Mouse (Mus musculus) c-Kit-positive CD71-positive TER-119-positive erythroid progenitor cells, embryonic 14.5 days (primary cell): ENCODE data around the gene Gpc6.

Source experiments
- DNase-seq: peaks from one replicate; pipeline ENCODE4 v3.0.0-alpha.2; 2013; ENCODE audit warnings: low spot score

Gpc6 gene

DNA sequence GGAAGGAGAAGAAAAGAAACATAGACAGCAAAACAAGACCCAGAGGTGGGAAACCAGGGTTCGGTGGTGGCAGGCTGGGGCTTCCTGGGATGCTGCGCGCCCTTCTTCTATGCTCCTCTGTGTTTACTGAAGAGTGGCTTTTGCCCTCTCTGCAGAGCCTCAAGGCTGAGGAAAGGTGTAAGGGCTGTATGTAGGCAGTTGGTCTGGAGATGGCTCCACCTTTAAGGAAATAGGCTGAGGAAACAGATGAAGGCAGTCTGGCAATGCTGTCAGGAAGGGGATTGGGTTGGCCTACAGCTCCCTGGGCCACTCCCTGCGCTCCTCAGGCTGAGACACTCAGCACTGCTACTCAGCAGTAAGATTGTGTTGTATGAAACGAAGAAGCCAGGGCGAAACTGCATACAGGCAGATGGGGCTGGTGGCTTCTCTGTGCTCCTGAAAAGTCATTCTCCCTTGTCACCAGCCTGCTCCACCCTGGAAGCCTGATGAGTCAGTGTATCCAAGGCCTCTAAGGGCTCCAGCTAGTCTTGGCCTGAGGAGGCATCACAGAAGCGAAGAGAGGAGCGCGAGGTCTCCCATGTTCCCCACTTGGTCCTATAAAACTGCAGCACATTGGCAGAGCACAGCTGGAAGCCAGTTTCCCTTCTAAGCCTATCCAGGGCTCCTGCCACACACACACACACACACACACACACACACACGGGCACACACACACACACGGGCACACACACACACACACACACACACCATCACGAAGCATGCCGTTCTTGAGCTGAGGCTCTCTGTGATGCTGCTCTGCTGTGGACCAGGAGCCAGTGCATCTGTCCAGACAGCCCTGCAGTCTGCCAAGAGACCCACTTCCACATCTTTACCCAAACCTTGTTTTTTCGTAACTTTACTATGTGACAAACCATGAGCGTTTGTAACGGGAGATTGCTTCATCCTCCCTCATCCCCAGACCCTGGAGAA is 1006.0 kb downstream of the Gpc6 start:
- DNase-seq = no peak

- DNase-seq = no peak
Measured at GRCm38 (mm10) chr14:117932163-117932851, 1007.2 kb downstream of the Gpc6 start.

GRCm38 (mm10) chr14:117938554-117938953 is 1013.4 kb downstream of the Gpc6 start:
- DNase-seq = peak; percentile 9

- no peak for DNase-seq
Measured at GRCm38 (mm10) chr14:117939471-117939870, 1014.4 kb downstream of the Gpc6 start.

GRCm38 (mm10) chr14:117945920-117946503 is 1020.9 kb downstream of the Gpc6 start:
- no peak for DNase-seq

GRCm38 (mm10) chr14:117951265-117951664 is 1026.2 kb downstream of the Gpc6 start:
- no peak for DNase-seq

DNA sequence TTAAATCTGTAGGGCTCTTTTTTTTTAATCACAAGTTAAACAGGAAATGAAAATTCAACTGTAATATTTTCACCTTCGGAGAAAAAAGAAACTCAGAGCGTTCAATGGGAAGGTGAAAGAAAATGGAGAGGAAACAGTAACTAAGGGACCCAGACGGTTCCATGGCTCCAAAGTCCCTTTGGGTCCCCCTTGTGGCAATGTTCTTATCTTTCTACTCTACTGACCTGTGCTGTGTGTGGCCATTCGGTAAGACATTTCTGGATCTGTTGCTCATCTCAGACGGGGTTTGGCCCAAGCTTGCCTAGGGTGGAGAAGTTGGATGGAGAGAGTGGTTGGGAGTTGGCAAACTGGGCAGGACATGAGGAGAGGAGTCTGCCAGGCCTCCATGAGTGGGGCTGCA is 1026.6 kb downstream of the Gpc6 start:
- DNase-seq = no peak

- DNase-seq = no peak
Measured at GRCm38 (mm10) chr14:117956051-117956450, 1030.9 kb downstream of the Gpc6 start.

DNA sequence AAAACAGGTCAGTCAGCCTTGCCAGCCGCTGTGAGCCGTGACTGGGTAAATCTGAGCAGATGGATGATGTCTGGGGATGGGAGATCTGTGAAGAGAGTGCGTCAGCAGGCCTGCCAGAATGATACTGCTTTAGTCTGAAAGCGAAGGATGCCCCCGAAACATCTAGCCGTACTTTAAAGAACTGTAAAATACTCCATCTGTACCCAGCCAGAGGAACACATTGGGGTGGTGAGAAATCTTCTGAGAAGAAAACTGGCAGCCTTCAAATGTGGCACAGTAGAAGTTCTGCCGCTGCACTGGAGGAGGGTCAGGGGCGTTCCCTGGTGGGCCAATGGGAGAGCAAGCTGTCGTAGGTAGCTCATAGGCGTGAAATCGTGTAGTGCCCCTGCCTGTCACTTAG is 1033.3 kb downstream of the Gpc6 start:
- DNase-seq = no peak

DNA sequence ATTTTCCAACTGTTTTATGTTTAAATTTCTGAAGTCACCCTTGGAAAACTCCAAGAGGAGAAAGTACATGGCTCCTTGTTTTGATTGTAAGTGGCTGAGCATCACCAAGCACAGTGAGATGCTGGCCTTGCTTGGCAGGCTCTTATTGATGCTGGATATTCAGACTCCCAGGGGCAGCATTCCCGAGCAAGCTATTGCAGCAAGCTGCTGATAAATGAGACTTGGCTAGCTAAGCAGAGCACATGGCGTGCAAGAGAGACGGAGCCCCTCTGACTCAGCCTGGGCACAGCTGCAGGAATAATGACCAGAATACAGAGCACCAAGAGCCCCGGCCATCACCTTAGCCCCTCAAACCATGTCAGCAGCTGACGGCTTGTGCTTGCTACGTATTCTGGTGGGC is 1036.2 kb downstream of the Gpc6 start:
- DNase-seq = no peak

- no peak for DNase-seq
Measured at GRCm38 (mm10) chr14:117961844-117962243, 1036.7 kb downstream of the Gpc6 start.

DNA sequence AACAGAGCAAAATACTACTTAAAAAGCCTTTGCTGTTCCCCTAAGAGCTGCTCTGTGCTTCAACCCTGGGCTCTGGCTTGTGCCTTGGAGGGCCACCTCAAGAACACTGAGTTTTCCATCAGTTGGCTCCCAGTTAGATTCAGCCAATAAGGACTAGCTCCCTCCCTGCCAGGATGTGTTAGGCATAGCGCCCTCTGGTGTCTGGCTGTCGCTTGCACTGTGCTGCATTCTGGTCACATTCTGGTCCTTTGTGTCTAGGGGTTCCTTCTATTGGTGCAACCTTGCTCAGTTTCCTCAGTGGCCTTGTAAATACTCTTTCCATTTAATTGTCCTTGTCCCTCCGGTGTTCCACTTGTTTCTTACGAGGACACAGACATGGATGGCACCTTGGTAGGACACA is 1037.3 kb downstream of the Gpc6 start:
- no peak for DNase-seq

DNA sequence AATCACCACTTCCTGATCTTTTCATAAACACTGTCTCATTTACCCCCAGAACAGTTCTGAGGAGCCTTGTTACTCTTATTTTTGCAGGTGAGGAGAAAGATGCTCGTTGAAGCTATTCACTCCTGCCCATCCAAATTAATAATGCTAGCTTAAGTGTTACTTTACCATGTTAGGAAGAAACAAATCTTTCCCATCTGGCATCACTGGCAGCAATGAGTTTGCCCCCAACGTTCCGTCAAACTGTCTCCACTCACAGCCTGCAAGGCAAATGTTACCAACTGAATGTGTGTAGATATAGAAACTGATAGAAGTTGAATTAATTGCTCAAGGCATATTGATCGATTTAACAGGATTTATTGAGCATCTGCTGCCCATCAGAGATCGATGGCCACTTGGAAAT is 1047.5 kb downstream of the Gpc6 start:
- DNase-seq = no peak

- DNase-seq = no peak
Measured at GRCm38 (mm10) chr14:117981532-117981931, 1056.4 kb downstream of the Gpc6 start.

DNA sequence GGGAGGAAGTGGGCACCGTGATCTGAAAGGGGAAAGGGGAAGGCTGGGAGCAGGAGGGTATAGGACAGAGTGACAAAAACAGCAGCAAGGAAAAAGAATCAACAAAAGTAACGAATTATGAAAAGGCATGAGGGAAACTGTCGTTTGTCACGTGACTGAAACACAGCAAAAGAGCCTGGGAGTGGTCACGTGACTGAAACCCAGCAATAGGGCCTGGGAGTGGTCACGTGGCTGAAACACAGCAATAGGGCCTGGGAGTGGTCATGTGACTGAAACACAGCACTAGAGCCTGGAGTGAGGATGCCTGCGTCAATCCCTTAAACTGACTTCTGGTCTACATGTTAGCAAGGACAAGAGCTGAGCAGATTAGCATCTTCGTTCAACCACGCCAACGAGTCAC is 1063.3 kb downstream of the Gpc6 start:
- DNase-seq = no peak

DNA sequence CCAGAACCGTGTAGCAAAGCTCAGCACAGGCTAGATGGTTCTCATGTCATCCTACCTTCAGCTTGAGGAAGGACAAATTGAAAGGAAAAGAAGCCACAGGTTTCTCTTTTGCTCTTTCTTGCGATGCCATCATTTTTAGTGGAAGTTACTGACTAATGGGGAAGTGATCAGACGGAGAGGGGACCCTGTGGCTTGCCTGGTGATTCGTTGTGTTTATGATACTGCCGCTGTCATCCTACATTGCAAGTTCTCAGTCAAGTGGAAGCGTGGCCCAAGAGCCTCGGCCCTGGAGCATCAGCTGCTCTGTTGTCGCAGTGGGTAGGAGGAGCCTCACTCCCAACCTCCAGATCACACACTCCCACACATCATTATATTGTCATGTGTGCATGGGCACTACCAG is 1065.1 kb downstream of the Gpc6 start:
- no peak for DNase-seq

GRCm38 (mm10) chr14:117992600-117993256 is 1067.6 kb downstream of the Gpc6 start:
- no peak for DNase-seq

- DNase-seq = no peak
Measured at GRCm38 (mm10) chr14:117993845-117994244, 1068.7 kb downstream of the Gpc6 start.

DNA sequence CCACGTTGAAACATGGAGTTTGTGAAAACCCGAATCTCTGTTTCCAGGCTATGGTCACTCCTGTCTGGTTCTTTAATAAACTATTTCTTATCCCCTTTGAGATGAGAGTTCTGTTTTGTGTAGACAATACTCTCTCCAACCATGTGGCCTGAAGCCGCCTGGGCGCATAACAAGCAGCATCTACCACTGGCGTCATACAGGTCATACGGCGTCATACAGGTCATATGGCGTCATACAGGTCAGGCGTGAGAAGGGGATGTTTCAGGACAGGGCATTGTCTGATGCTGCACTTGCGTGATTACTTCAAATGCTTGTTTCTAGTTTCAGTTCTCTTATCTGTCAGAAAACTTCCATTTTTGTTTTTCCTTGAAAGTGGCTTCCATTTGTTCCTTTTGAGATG is 1079.3 kb downstream of the Gpc6 start:
- no peak for DNase-seq

DNA sequence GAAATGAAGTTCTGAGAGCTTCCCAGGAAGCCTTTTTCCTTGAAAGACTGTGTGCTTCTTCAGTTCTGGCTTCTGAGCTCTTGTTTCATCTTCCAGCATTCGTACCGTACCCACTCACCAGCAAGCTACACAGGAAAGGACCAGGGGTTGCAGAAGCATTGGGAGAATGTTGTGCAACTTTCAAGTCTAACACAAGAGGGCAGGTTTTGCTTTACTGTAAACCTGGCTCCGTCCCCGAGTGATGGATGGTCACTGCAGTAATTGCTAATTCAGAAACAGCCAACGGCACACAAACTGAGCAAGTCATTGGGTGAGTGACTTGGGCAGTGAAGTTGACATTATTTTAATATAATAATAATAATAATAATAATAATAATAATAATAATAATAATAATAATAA is 1080.6 kb downstream of the Gpc6 start:
- no peak for DNase-seq

GRCm38 (mm10) chr14:118009541-118009940 is 1084.4 kb downstream of the Gpc6 start:
- no peak for DNase-seq

GRCm38 (mm10) chr14:118013237-118013636 is 1088.1 kb downstream of the Gpc6 start:
- no peak for DNase-seq
